Mouse (Mus musculus) stomach, postnatal 0 days (tissue): Measurements from ENCODE around the gene Vsig10l.

Experiments used
- CTCF ChIP-seq: IDR thresholded peaks from 2 replicates; pipeline ENCODE4 v1.5.1; 2016; ENCODE audit warnings: antibody characterized with exemption, low read depth, mild to moderate bottlenecking, moderate library complexity
- EP300 ChIP-seq: optimal IDR thresholded peaks from 2 replicates; pipeline ENCODE3; 2016; ENCODE audit warnings: antibody characterized with exemption

- TF ChIP-seq CTCF, result no peak
- TF ChIP-seq EP300, result no peak
Measured at GRCm38 (mm10) chr7:43448246-43448645, 14.7 kb upstream of the Vsig10l start.
